Mouse (Mus musculus) forebrain, embryonic 16.5 days (tissue): ENCODE measurements around the gene Card14. TPM values are rescaled to one million over a fixed set of nuclear protein-coding genes. Genes with fewer than 3 reads are reported as not detected.

ENCODE experiments used
- ATAC-seq: fragments of 200-750 bp; cut with Nextera tagmentation; 2 replicates; pipeline ENCODE4 v1.8.0; 2017; ENCODE audit warnings: mild to moderate bottlenecking, moderate library complexity
- H3K27ac ChIP-seq: fragments of 300-500 bp; sonication (generic); 2 replicates; pipeline ENCODE4 v1.5.1; 2014; ENCODE audit warnings: low read length, control low read depth
- H3K27me3 ChIP-seq: fragments of 300-500 bp; sonication (generic); replicated peaks from 2 replicates; pipeline ENCODE4 v1.6.1; 2014; ENCODE audit warnings: low read length; ENCODE audit not compliant: control insufficient read depth, insufficient read depth
- H3K36me3 ChIP-seq: fragments of 300-500 bp; sonication (generic); 2 replicates; pipeline ENCODE4 v1.6.1; 2014; ENCODE audit not compliant: control insufficient read depth, insufficient read depth
- H3K4me1 ChIP-seq: fragments of 300-500 bp; sonication (generic); replicated peaks from 2 replicates; pipeline ENCODE4 v1.6.1; 2014; ENCODE audit warnings: low read length; ENCODE audit not compliant: control insufficient read depth, insufficient read depth
- H3K4me2 ChIP-seq: fragments of 300-500 bp; sonication (generic); 2 replicates; pipeline ENCODE4 v1.6.1; 2014; ENCODE audit warnings: mild to moderate bottlenecking, low read length, control low read depth
- H3K4me3 ChIP-seq: fragments of 300-500 bp; sonication (generic); replicated peaks from 2 replicates; pipeline ENCODE4 v1.5.1; 2014; ENCODE audit warnings: mild to moderate bottlenecking, low read length, control low read depth
- H3K9ac ChIP-seq: fragments of 300-500 bp; sonication (generic); replicated peaks from 2 replicates; pipeline ENCODE4 v1.6.1; 2014; ENCODE audit warnings: low read depth, low read length, control low read depth
- H3K9me3 ChIP-seq: fragments of 300-500 bp; sonication (generic); 2 replicates; pipeline ENCODE4 v1.6.1; 2016; ENCODE audit warnings: low read length; ENCODE audit not compliant: control insufficient read depth
- WGBS: fragments of 180-500 bp; shearing (Covaris S2); extraction: QIAGEN DNeasy Blood & Tissue Kit; methylation state at CpG from one replicate; pipeline ENCODE4 v1.1.7; 2014; 5-methylcytosine and 5-hydroxymethylcytosine counted together
- polyA plus RNA-seq: library from polyadenylated mRNA; unstranded; fragments of >200 nt; fragmentation: Nextera tagmentation; extraction: Ambion mirVana; gene quantifications from 2 replicates; pipeline ENCODE4 v1.2.1, GENCODE M21; 2015

Gene Card14
- polyA plus RNA-seq, 1 experiment from 2014 or later: 0.13 TPM

DNA sequence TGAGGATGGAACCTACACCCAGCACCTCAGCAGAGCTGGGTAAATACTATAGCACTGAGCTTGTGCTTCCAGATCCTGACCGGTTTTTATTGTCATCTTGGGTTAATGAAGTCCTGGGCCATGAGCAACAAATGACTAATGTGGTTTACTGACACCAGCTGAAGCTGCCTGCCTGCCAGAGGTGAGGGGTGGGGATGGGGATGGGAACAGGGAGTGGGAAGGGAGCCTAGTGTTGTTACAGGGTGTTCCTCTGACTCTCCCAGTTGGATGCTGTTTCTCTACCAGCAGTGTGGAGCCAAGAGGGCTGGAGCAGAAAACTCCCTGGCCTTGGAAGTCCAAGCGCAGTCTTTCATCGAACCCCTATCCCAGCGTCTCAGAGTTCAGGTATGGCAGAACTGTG, 9.2 kb downstream of the Card14 start:
- Histone ChIP-seq H3K4me2 (no peak overlapping the region), H3K27ac (no peak overlapping the region), H3K9me3 (no peaks in the 10 kb centered on the region), H3K4me1 (no peaks in the 10 kb centered on the region), H3K4me3 (no peak overlapping the region), H3K27me3 (no peaks in the 10 kb centered on the region), H3K9ac (no peak overlapping the region), H3K36me3 (no peaks in the 10 kb centered on the region)
- no peak for ATAC-seq
- 79% methylated on average over 4 of the region's 4 CpGs for WGBS

DNA sequence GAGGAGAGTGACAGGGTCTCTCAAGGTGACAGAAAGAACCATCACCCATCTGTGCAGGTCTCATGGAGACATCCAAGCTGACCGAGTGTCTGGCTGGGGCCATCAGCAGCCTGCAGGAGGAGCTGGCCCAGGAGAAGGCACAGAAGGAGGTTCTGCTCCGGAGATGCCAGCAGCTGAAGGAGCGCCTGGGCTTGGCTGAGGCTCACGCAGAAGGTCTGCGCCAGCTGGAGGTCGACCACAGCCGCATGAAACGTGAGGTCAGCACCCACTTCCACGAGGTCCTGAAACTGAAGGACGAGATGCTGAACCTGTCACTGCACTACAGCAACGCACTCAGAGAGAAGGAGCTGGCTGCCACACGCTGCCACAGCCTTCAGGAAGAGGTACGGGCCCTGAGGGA, 15.0 kb downstream of the Card14 start:
- no peaks in the 10 kb centered on the region for H3K4me1 ChIP-seq
- no peaks in the 10 kb centered on the region for H3K9me3 ChIP-seq
- H3K4me2 ChIP-seq: no peak overlapping the region
- no peaks in the 10 kb centered on the region for H3K27me3 ChIP-seq
- WGBS: 82% methylated on average over 13 of the region's 13 CpGs
- ATAC-seq: no peak
- H3K9ac ChIP-seq: no peak overlapping the region
- no peak overlapping the region for H3K27ac ChIP-seq
- no peak overlapping the region for H3K4me3 ChIP-seq
- H3K36me3 ChIP-seq: no peaks in the 10 kb centered on the region

GRCm38 (mm10) chr11:119325068-119325467, 17.5 kb downstream of the Card14 start:
- H3K4me1 ChIP-seq: no peaks in the 10 kb centered on the region
- no peak overlapping the region for H3K9ac ChIP-seq
- no peak overlapping the region for H3K4me2 ChIP-seq
- WGBS: 75% methylated on average over 1 of the region's 1 CpGs
- no peak overlapping the region for H3K27ac ChIP-seq
- no peaks in the 10 kb centered on the region for H3K36me3 ChIP-seq
- ATAC-seq: no peak
- H3K4me3 ChIP-seq: no peak overlapping the region
- H3K27me3 ChIP-seq: no peaks in the 10 kb centered on the region
- no peaks in the 10 kb centered on the region for H3K9me3 ChIP-seq

GRCm38 (mm10) chr11:119330592-119330991, 23.0 kb downstream of the Card14 start:
- 68% methylated on average over 4 of the region's 4 CpGs for WGBS

GRCm38 (mm10) chr11:119331970-119332369, 24.4 kb downstream of the Card14 start:
- Histone ChIP-seq H3K27ac (no peak overlapping the region), H3K9me3 (no peaks in the 10 kb centered on the region), H3K4me3 (no peak overlapping the region), H3K27me3 (no peaks in the 10 kb centered on the region), H3K36me3 (no peaks in the 10 kb centered on the region), H3K4me1 (no peaks in the 10 kb centered on the region), H3K9ac (no peak overlapping the region), H3K4me2 (no peak overlapping the region)
- no peak for ATAC-seq
- WGBS: 52% methylated on average over 3 of the region's 3 CpGs

More at GRCm38 (mm10) chr11:119330592-119330991, 23.0 kb downstream of the Card14 start:
- H3K27me3 ChIP-seq: no peaks in the 10 kb centered on the region
- H3K9me3 ChIP-seq: no peaks in the 10 kb centered on the region
- no peaks in the 10 kb centered on the region for H3K36me3 ChIP-seq
- no peak overlapping the region for H3K4me2 ChIP-seq
- H3K9ac ChIP-seq: no peak overlapping the region
- H3K4me3 ChIP-seq: no peak overlapping the region
- no peaks in the 10 kb centered on the region for H3K4me1 ChIP-seq
- H3K27ac ChIP-seq: no peak overlapping the region
- ATAC-seq: no peak

- Histone ChIP-seq H3K27ac (no peak overlapping the region), H3K9me3 (no peaks in the 10 kb centered on the region), H3K9ac (no peak overlapping the region), H3K4me1 (no peaks in the 10 kb centered on the region), H3K27me3 (no peaks in the 10 kb centered on the region), H3K36me3 (no peaks in the 10 kb centered on the region), H3K4me3 (no peak overlapping the region), H3K4me2 (no peak overlapping the region)
- 78% methylated on average over 10 of the region's 10 CpGs for WGBS
- no peak for ATAC-seq
Measured at GRCm38 (mm10) chr11:119338271-119339059, 30.9 kb downstream of the Card14 start.

DNA sequence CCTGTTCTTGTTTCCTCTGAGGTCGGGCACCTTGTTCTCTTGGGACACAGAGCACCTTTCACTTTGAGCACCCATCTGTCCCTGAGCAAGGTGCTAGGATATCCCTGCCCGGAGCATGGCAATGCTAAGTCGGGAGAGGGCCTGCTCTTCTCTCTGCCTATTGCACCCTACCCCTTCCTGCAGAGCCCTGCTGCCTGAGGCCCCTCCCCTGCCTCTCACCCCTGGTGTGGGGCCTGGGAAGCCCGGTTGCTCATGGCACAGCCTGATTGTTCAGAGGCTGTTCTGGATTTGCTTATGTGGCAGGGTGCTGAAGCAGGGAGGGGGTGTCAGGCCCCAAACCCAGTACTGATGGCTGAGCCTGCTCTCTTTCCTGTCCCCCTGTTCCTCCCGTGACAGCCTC, 31.6 kb downstream of the Card14 start:
- Histone ChIP-seq H3K4me2 (no peak overlapping the region), H3K4me1 (no peaks in the 10 kb centered on the region), H3K4me3 (no peak overlapping the region), H3K27ac (no peak overlapping the region), H3K9me3 (no peaks in the 10 kb centered on the region), H3K9ac (no peak overlapping the region), H3K27me3 (no peaks in the 10 kb centered on the region), H3K36me3 (no peaks in the 10 kb centered on the region)
- no peak for ATAC-seq
- WGBS: 46% methylated on average over 5 of the region's 5 CpGs

- Histone ChIP-seq H3K36me3 (no peaks in the 10 kb centered on the region), H3K9ac (no peak overlapping the region), H3K4me1 (no peaks in the 10 kb centered on the region), H3K27ac (no peak overlapping the region), H3K9me3 (no peaks in the 10 kb centered on the region), H3K4me2 (no peak overlapping the region), H3K27me3 (no peaks in the 10 kb centered on the region), H3K4me3 (no peak overlapping the region)
- peak; percentile 33; the same call in 1 of the 2 replicates for ATAC-seq
- 2% methylated on average over 5 of the region's 5 CpGs for WGBS
Measured at GRCm38 (mm10) chr11:119339637-119340036, 32.1 kb downstream of the Card14 start.

DNA sequence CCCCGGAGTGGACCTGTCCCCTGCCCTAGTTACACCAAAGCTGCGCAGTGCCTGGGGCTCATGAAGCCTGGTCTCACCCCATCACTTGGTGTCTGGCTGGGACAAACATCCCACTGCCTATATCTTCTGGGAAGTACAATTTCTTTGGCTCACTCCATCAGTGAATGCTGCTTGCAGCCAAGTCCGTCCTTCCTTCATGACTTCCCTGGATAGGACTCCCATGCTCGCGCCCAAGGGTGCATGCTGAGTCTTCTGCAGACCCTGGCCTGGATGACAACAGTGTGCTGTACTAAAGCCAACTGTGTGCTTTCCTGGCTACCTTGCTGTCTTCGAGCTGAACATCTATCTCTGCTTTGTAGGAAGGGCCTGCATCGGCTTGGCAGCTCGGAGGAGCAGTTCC, 36.6 kb downstream of the Card14 start:
- no peak overlapping the region for H3K9ac ChIP-seq
- no peaks in the 10 kb centered on the region for H3K36me3 ChIP-seq
- 82% methylated on average over 8 of the region's 8 CpGs for WGBS
- ATAC-seq: no peak
- no peaks in the 10 kb centered on the region for H3K4me1 ChIP-seq
- no peaks in the 10 kb centered on the region for H3K9me3 ChIP-seq
- H3K27me3 ChIP-seq: no peaks in the 10 kb centered on the region
- no peak overlapping the region for H3K4me3 ChIP-seq
- no peak overlapping the region for H3K4me2 ChIP-seq
- no peak overlapping the region for H3K27ac ChIP-seq

DNA sequence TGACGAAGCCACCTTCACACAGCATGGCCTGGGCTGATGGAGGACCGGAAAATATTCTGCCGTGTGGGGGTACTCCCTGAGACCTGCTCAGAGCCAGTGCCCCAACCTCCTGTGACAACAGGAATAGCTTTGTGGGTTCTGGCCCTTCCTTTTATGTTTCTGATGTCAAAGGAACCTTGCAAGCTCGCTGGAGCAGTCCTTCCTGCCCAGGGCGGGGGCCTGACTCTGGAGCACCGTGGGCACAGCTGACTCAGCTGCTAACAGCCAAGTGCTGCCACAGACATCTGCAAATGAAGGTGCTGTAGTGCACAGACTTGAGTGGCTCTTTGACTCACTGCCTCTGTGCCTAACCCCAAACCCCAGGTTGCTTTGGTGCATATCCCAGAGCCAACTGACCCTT, 37.3 kb downstream of the Card14 start:
- Histone ChIP-seq H3K4me2 (no peak overlapping the region), H3K4me3 (no peak overlapping the region), H3K27me3 (no peaks in the 10 kb centered on the region), H3K9me3 (no peaks in the 10 kb centered on the region), H3K36me3 (no peaks in the 10 kb centered on the region), H3K27ac (no peak overlapping the region), H3K9ac (no peak overlapping the region), H3K4me1 (no peaks in the 10 kb centered on the region)
- ATAC-seq: no peak
- 71% methylated on average over 6 of the region's 6 CpGs for WGBS
